Mouse (Mus musculus) lung, adult 2 months (tissue): ENCODE measurements around the gene Epha1. TPM values are rescaled to one million over a fixed set of nuclear protein-coding genes. Genes with fewer than 3 reads are reported as not detected.
A peak's percentile ranks its signal among the peaks of the same experiment; 100 is the strongest.

ENCODE experiments used
- DNase-seq: peaks from one replicate; pipeline ENCODE4 v3.0.0; 2022
- H3K4me1 ChIP-seq: fragments of 200-500 bp; 2 replicates; pipeline ENCODE4 v1.6.1; 2011; ENCODE audit warnings: low read length; ENCODE audit not compliant: control insufficient read depth, insufficient read depth
- H3K4me3 ChIP-seq: fragments of 200-500 bp; replicated peaks from 2 replicates; pipeline ENCODE3; 2011; ENCODE audit warnings: low read depth, mild to moderate bottlenecking, control low read depth, low read length; ENCODE audit errors: extremely low read depth
- CTCF ChIP-seq: fragments of 200-500 bp; IDR thresholded peaks from 2 replicates; pipeline ENCODE4 v1.5.1; 2011; ENCODE audit warnings: mild to moderate bottlenecking, low read length, control low read depth; ENCODE audit not compliant: insufficient read depth
- POLR2A ChIP-seq: fragments of 200-500 bp; IDR thresholded peaks from 2 replicates; pipeline ENCODE4 v1.6.1; 2011; ENCODE audit warnings: low read depth, mild to moderate bottlenecking, control low read depth, low read length, borderline replicate concordance; ENCODE audit errors: extremely low read depth
- WGBS: fragments of 180-500 bp; shearing (Covaris S2); methylation state at CpG from one replicate; pipeline ENCODE4 v1.1.7; 2018; 5-methylcytosine and 5-hydroxymethylcytosine counted together
- polyA plus RNA-seq: library from polyadenylated mRNA; depleted of rRNA; stranded (reverse); fragments of >200 nt; gene quantifications from 2 replicates; pipeline ENCODE4 v1.2.3, GENCODE M21; 2012

Epha1 gene
- polyA plus RNA-seq, 1 experiment: 26.7 TPM

DNA sequence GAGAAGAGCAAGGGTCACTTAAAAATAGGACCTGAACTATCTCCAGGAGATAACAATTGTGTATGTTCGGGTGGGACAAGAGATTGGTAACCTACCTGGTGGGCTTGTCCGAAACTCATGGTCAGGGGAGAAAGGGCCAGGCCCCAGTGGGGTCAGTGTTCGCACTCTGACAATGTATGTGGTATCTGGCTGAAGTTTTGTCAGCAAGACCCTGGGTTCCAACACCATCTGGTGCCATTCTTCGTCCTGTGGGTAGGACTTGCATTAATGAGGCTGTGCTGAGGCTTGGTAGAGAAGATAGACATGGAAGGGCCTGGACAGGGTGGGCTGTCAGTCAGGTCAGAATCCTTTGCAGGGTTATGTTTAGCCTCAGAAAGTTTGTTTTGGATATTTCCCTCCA, 9.0 kb downstream of the Epha1 start:
- Histone ChIP-seq H3K4me1 (peaks cover 5% of the 10 kb centered on the region), H3K4me3 (no peak overlapping the region)
- TF ChIP-seq CTCF (no peak), POLR2A (no peak)
- no peak for DNase-seq
- WGBS: 83% methylated on average over 4 of the region's 4 CpGs

DNA sequence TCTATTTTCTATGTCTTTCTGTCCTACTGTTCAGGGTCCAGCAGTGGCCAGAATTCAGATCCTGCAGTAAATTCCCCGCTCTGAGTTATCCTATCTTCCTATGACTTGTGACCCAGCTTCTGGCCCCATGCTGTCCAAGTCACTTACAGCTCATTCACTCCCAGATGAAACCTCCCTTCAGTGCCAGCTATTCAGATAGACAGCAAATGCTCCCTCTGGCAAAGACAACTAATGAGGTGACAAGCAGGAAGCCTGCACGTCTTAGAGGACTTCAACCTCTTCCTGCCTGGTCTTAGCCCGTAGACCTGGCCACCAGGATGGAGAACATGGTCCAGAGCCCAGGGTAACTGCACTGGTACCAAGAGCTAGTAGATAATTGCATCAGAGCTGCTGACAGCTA, 10.1 kb downstream of the Epha1 start:
- DNase-seq: no peak
- Histone ChIP-seq H3K4me3 (no peak overlapping the region), H3K4me1 (peaks cover 8% of the 10 kb centered on the region)
- WGBS: 25% methylated on average over 3 of the region's 3 CpGs
- TF ChIP-seq POLR2A (no peak), CTCF (no peak)

DNA sequence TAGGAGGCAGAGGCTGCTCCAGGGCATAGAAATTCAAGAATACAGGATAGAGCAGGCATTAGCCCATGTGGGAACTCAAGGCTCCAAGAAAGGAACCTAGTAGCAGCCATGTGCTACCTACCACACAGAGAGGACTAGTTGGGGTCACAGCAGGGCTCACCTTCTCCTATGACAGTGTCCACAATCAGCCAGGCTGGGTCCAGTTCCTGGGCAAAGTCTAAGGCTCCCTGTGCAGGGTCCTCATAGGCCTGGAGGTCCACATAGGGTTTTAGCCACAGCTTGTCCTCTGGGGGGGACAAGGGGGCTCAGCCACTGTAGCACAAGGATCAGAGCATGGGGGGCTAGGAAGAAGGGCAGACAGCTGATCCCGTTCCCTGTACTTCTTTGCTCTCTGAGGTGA, 10.6 kb downstream of the Epha1 start:
- no peak for TF ChIP-seq CTCF
- no peak for TF ChIP-seq POLR2A
- Histone ChIP-seq H3K4me1 (peaks cover 8% of the 10 kb centered on the region), H3K4me3 (no peak overlapping the region)
- WGBS: 65% methylated on average over 1 of the region's 1 CpGs
- no peak for DNase-seq

DNA sequence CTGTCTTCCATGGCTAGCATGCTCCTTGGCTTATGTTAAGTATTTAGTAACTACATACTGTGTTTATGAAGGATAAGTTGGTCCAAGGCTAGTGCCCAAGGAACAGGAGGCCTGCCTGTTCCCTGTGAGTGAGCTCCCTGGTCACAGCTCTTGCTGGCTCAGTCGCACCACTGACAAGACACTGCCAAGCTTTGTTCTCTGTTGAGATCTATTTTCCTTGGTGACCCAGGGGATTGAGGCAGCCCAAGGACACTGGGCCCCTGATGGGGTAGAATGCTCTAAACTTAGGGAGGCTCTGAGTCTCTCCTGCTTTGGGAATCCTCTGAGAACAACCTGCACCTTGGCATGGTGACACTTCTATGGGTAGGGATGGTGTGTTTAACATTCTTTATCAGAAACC, 11.0 kb downstream of the Epha1 start:
- DNase-seq: no peak
- Histone ChIP-seq H3K4me1 (peaks cover 8% of the 10 kb centered on the region), H3K4me3 (no peak overlapping the region)
- TF ChIP-seq POLR2A (no peak), CTCF (no peak)
- 54% methylated on average over 1 of the region's 1 CpGs for WGBS

DNA sequence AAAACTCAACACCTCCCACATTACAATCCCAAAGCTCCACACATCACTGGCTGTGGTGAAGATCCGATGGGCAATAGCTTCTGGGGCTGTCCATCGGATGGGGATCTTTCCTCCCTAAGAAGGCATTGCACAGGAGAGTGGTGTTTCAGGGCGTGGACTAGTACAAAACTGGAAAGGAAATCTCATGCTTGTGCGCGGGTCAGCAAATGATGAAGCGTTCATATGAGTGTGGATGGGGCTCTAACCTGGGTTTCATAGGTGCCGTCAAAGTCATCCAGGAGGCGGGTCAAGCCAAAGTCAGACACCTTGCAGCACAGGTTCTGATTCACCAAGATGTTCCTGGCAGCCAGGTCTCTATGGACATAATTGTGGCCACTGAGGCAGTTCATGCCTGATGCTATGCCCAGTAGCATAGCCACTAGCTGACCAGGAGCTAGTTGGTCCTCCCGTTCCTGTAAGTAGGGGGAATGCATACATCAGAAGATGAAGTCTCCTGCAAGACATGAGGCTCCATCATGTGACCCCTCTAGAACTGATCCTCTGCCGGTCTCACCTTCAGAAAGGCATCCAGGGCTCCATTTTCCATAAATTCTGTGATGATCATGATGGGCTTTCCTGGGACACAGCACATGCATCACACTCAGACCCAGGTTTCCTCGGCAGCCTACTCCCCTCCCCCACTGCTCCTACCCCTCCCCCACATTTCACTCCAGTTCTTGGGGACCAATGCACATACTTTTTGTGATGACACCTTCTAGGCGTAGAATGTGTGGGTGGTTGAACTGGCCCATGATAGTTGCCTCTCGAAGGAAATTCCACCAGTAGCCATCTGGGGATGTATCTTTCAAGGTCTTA, 11.8 kb downstream of the Epha1 start:
- 85% methylated on average over 13 of the region's 13 CpGs for WGBS
- DNase-seq: no peak
- peaks cover 10% of the 10 kb centered on the region for H3K4me1 ChIP-seq
- H3K4me3 ChIP-seq: no peak overlapping the region
- TF ChIP-seq POLR2A (no peak), CTCF (no peak)

DNA sequence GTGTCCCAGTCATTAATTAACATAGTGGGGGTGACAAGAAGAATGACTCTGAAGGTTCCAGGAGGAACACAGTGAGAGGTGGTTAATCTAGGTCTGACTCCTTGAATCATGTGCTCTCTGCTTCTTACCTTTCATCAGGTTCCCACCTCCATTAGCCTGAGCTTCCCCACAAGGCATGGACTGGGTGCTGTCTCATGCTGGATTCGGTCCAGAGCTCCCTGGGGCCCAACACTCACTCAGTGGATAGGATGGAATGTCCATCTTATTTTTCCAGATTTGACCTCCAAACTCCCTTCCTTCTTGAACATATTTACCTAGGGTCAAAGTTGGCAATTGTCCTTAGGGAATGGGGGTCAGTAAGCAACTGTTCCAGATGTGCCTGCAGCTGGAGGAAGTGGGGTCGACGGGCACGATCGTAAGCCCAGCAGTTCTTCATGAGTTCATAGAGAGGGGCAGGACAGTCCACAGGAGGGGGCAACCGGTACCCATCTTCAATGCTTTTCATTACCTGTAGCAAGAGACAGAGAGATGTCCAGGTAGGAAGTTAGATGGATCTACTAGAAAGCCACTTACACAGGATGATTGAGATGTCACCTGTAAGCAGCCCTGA, 12.7 kb downstream of the Epha1 start:
- DNase-seq: no peak
- peaks cover 10% of the 10 kb centered on the region for H3K4me1 ChIP-seq

DNA sequence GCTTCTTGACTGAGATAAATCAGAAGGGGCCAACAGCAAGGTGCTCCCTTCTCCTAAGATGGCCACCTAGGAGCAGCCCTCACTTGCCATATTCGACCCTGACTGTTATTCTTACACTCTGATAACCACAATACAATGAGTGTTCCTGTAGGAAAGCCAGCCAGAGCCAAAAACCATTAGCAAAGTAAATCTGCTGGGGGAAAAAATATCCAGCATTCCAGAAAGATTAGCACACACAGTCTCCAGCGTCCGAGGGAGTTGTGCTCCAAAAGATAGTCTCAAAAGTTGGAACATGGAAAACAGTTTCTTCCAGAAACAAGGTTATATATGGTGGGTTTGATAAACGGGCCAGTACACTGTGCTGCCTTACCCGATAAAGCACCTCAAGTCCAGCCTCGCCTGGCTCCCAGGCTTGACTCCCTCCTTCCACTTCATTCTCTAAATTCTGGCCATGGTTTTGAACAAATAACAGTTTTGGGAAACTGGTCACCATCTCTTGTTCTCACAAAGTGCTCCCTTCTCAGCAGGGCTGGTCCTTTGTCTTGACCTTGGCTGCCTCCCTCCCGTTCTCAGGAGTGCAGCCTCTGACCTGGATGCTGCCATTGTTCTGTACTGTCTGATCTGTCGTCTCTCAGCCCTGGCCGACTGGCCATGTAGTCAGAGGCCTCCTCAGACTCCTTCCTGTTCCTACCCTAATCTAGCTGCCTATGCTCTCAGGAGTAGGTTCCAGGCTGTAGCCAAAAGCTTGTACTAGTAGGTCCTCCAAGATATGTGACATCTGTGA, 13.5 kb downstream of the Epha1 start:
- Histone ChIP-seq H3K4me3 (no peak overlapping the region), H3K4me1 (peaks cover 15% of the 10 kb centered on the region)
- DNase-seq: no peak
- TF ChIP-seq CTCF: no peak
- TF ChIP-seq POLR2A: peak; percentile 16; the same call in 1 of the 2 replicates
- 41% methylated on average over 9 of the region's 9 CpGs for WGBS

More for the DNA sequence above, 12.7 kb downstream of the Epha1 start:
- TF ChIP-seq CTCF (no peak), POLR2A (no peak)
- H3K4me3 ChIP-seq: no peak overlapping the region
- 77% methylated on average over 6 of the region's 6 CpGs for WGBS

DNA sequence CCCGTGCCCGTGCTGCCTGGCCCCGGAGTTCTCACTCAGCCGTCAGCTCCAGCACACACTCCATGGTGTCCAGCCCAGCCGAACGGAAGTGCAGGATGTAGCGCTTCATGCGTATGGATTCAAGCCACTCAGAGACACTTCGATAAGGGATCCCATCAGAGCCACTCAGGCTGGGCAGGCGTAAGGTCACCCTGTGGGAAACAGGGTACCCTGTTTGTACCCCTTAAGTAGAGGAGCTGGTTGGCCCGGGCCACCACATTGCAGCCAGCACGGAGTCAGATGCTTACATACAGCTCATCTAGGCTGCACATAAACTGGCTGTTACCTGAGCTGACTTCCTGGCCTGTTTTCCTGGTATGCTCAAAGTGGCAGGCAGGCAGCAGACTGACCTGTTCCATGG, 14.2 kb downstream of the Epha1 start:
- DNase-seq: no peak
- 72% methylated on average over 12 of the region's 12 CpGs for WGBS
- H3K4me1 ChIP-seq: peaks cover 20% of the 10 kb centered on the region
- H3K4me3 ChIP-seq: no peak overlapping the region
- TF ChIP-seq POLR2A (no peak), CTCF (no peak)

DNA sequence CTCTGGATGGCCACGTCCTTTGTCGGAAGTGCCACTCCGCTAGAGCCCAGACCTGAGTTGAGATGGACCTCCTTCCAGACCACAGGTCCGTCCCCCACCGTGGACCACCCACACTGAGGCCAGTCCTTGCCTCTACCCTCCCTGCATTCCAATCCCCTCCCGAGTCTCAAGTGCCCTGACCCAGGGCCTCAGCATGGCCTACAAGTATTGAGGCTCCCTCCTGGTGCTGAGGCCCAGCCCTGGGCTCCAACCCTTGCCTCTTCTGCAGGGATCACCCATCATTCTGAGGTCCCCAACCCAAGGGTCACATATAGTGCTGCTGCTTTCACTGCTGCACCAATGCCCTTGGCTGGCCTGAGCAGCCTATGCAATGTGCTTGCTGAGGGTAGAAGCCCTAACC, 15.2 kb downstream of the Epha1 start:
- WGBS: 46% methylated on average over 6 of the region's 6 CpGs
- TF ChIP-seq CTCF (no peak), POLR2A (no peak)
- Histone ChIP-seq H3K4me3 (no peak overlapping the region), H3K4me1 (peaks cover 26% of the 10 kb centered on the region)
- DNase-seq: no peak
